Mouse (Mus musculus) C2C12 (cell line): ENCODE data around the gene Rin1.

ENCODE experiments used
- CTCF ChIP-seq: IDR thresholded peaks from one replicate; pipeline ENCODE4 v1.5.1; 2011; ENCODE audit not compliant: control insufficient read depth, insufficient read depth, insufficient read length
- MAX ChIP-seq: IDR thresholded peaks from one replicate; pipeline ENCODE4 v1.6.1; 2011; ENCODE audit warnings: mild to moderate bottlenecking, control low read depth
- MYOD1 ChIP-seq: IDR thresholded peaks from one replicate; pipeline ENCODE4 v1.6.1; 2011; ENCODE audit warnings: low read depth; ENCODE audit not compliant: control insufficient read depth, insufficient read length
- MYOG ChIP-seq: IDR thresholded peaks from one replicate; pipeline ENCODE4 v1.6.1; 2011; ENCODE audit not compliant: control insufficient read depth, insufficient read length; ENCODE audit errors: extremely low read depth
- USF1 ChIP-seq: IDR thresholded peaks from one replicate; pipeline ENCODE4 v1.6.1; 2011; ENCODE audit warnings: low read depth, mild to moderate bottlenecking, control low read depth, moderate library complexity

DNA sequence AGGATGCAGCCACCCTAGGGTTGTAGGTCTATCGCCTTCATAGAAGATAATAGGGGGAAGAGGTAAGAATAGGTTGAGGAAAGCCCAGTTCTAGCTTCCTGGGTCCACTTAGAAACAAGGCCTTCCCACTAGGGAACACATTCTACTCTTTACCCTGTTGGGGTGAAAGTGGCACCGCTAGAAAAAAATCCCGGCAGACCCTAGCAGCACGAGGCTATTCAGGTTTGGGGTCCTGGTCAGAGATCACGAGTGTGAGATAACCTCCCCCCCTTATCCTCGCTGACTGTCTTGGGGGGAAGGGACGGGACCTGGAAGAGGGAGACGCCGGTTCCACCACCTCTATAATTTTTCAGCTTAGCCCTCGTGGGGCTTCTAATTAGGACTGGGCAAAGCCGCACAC lies 20.8 kb downstream of the Rin1 start:
- TF ChIP-seq CTCF (no peak), MYOD1 (no peak), MYOG (no peak), MAX (no peak), USF1 (no peak)
